Mouse (Mus musculus): ENCODE data around the gene Aunip. TPM values are rescaled to one million over a fixed set of nuclear protein-coding genes. Genes with fewer than 3 reads are reported as not detected.

The Aunip gene
- polyA plus RNA-seq, 1 experiment from 2014 or later, result 0.84 TPM

GRCm38 (mm10) chr4:134538997-134539580, 28.3 kb downstream of the Aunip start:
- Histone ChIP-seq H3K27me3 (replicated peaks; ENCODE audit: insufficient read depth, low read length) (no peaks in the 10 kb centered on the region), H3K9me3 (ENCODE audit: low read length) (no peaks in the 10 kb centered on the region), H3K36me3 (ENCODE audit: insufficient read depth, low read length) (peaks cover 6% of the 10 kb centered on the region; the same call in 1 of the 2 replicates), H3K4me2 (replicated peaks; ENCODE audit: low read depth, low read length) (no peak overlapping the region), H3K4me1 (ENCODE audit: insufficient read depth, low read depth, low read length) (no peaks in the 10 kb centered on the region), H3K4me3 (ENCODE audit: low read depth, low read length) (no peak overlapping the region), H3K9ac (replicated peaks; ENCODE audit: low read depth) (no peak overlapping the region), H3K27ac (ENCODE audit: low read length) (no peak overlapping the region)
- DNase-seq (ENCODE audit: low spot score) (no peak), ATAC-seq (no peak)
- TF ChIP-seq CTCF (IDR thresholded peaks at IDR 0.05), result no peak
- no peak for TF ChIP-seq EP300 (IDR thresholded peaks at IDR 0.05)
- 88% methylated on average over 10 of the region's 10 CpGs for WGBS

DNA sequence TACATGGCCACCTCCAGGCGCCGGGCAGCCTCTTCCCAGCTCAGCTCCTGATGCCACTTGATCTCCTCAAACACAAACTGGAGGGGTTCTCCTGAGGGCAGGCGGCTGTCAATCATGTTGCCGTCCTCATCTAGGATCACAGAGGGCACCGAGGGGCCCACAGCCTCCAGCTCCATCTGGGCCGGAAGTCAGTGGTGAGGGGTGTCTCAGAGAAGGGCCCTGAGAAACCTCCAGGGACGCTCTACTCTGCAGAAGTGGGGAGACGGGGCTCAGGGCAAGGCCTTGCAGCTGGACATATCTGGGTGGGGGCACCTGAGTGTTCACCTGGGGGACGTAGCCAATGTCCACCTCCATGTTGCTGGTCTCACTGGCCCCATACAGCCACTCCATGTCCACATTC, 31.9 kb downstream of the Aunip start:
- ATAC-seq (no peak), DNase-seq (ENCODE audit: low spot score) (no peak)
- H3K27me3 ChIP-seq (replicated peaks; ENCODE audit: insufficient read depth, low read length), result no peaks in the 10 kb centered on the region
- H3K4me1 ChIP-seq (ENCODE audit: insufficient read depth, low read depth, low read length), result peaks cover 8% of the 10 kb centered on the region; the same call in 1 of the 2 replicates
- peaks cover 10% of the 10 kb centered on the region; the same call in 1 of the 2 replicates for H3K36me3 ChIP-seq (ENCODE audit: insufficient read depth, low read length)
- H3K9ac ChIP-seq (replicated peaks; ENCODE audit: low read depth), result no peak overlapping the region
- whole genome bisulfite sequencing, result 90% methylated on average over 9 of the region's 9 CpGs
- no peak overlapping the region for H3K27ac ChIP-seq (ENCODE audit: low read length)
- TF ChIP-seq EP300 (IDR thresholded peaks at IDR 0.05), result no peak
- no peak overlapping the region for H3K4me2 ChIP-seq (replicated peaks; ENCODE audit: low read depth, low read length)
- H3K9me3 ChIP-seq (ENCODE audit: low read length), result no peaks in the 10 kb centered on the region
- no peak overlapping the region for H3K4me3 ChIP-seq (ENCODE audit: low read depth, low read length)

DNA sequence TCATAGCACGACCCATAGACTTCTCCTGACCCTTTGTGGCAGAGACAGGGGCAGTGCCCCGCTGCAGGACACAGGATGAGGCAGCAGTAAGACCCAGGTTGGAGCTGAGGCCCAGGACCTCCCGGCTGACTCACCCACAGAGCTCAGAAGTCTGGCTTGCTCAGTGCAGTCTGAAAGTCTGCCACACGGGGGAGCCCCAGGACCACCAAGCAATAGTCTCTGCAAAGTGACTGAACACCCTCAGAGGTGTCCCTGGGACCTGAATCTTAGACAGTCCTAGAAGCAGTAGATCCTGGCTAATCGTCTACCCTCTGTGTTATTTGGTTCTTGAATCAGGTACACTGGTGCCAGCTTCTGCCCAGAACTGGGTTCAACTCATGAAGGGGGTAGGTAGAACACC, 32.5 kb downstream of the Aunip start:
- Histone ChIP-seq H3K4me3 (ENCODE audit: low read depth, low read length) (no peak overlapping the region), H3K36me3 (ENCODE audit: insufficient read depth, low read length) (peaks cover 10% of the 10 kb centered on the region; the same call in 1 of the 2 replicates), H3K4me2 (replicated peaks; ENCODE audit: low read depth, low read length) (no peak overlapping the region), H3K9ac (replicated peaks; ENCODE audit: low read depth) (no peak overlapping the region), H3K4me1 (ENCODE audit: insufficient read depth, low read depth, low read length) (peaks cover 11% of the 10 kb centered on the region; the same call in 1 of the 2 replicates), H3K27ac (ENCODE audit: low read length) (no peak overlapping the region), H3K27me3 (replicated peaks; ENCODE audit: insufficient read depth, low read length) (no peaks in the 10 kb centered on the region), H3K9me3 (ENCODE audit: low read length) (no peaks in the 10 kb centered on the region)
- TF ChIP-seq CTCF (IDR thresholded peaks at IDR 0.05), result peak; percentile 98
- TF ChIP-seq EP300 (IDR thresholded peaks at IDR 0.05), result no peak
- WGBS, result 7% methylated on average over 5 of the region's 5 CpGs
- DNase-seq (ENCODE audit: low spot score) (peak; percentile 89), ATAC-seq (peak; percentile 64)

GRCm38 (mm10) chr4:134546814-134547705, 36.3 kb downstream of the Aunip start:
- TF ChIP-seq EP300 (IDR thresholded peaks at IDR 0.05) (peak; percentile 52), CTCF (IDR thresholded peaks at IDR 0.05) (no peak)
- H3K4me1 ChIP-seq (ENCODE audit: insufficient read depth, low read depth, low read length), result peaks cover 11% of the 10 kb centered on the region; the same call in 1 of the 2 replicates
- peaks cover 10% of the 10 kb centered on the region; the same call in 1 of the 2 replicates for H3K36me3 ChIP-seq (ENCODE audit: insufficient read depth, low read length)
- WGBS, result 51% methylated on average over 9 of the region's 9 CpGs
- peak overlapping the region; percentile 84 for H3K27ac ChIP-seq (ENCODE audit: low read length)
- H3K27me3 ChIP-seq (replicated peaks; ENCODE audit: insufficient read depth, low read length), result no peaks in the 10 kb centered on the region
- no peak overlapping the region for H3K9ac ChIP-seq (replicated peaks; ENCODE audit: low read depth)
- H3K9me3 ChIP-seq (ENCODE audit: low read length), result no peaks in the 10 kb centered on the region
- peak; percentile 66 for ATAC-seq
- H3K4me2 ChIP-seq (replicated peaks; ENCODE audit: low read depth, low read length), result 0 out of 2 replicates have a peak overlapping the region, but pooled peaks have one; percentile 28
- H3K4me3 ChIP-seq (ENCODE audit: low read depth, low read length), result no peak overlapping the region
- peak; percentile 84 for DNase-seq (ENCODE audit: low spot score)

DNA sequence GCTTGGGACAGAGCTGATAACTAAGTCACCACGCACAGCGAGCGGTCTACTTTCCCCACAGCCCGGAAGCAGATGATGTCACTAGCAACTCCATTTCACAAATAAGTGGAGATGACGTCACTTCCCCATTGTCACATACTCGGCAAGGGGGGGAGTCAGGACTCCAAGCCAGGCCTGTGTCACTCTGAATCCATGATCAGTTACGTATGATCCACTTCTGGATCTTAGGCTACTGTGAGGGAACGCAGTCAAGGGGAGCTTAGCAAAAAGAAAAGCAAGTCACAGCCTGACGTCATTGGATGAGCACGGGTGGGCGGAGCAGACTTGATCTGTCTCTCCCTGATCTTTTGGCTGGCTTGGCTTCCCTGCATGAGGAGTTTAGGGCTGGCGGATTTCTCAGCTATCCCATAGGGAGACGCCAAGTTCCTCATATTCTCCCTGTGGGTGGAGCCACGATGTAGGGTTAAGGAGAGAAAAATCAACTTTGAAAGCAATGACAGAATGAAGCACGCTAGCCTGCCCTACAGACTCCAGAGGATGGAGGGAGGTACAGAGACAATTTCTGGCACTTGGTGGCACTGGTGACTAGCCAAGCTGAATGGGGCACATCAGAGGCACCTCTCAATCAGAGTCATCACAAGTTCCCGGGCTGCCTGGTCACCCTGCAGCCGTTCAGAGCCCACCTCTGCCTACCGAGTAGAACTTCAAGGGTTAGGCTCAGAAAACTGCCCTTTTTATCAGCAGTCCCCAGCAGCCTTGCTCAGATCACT, 37.6 kb downstream of the Aunip start:
- H3K36me3 ChIP-seq (ENCODE audit: insufficient read depth, low read length), result 0 out of 2 replicates have a peak, but pooled peaks cover 4% of the 10 kb centered on the region
- WGBS, result 50% methylated on average over 18 of the region's 18 CpGs
- H3K27ac ChIP-seq (ENCODE audit: low read length), result peak overlapping the region; percentile 84; the same call in 1 of the 2 replicates
- H3K9me3 ChIP-seq (ENCODE audit: low read length), result no peaks in the 10 kb centered on the region
- H3K4me1 ChIP-seq (ENCODE audit: insufficient read depth, low read depth, low read length), result peaks cover 11% of the 10 kb centered on the region; the same call in 1 of the 2 replicates
- no peak overlapping the region for H3K4me2 ChIP-seq (replicated peaks; ENCODE audit: low read depth, low read length)
- no peak; the same call in 1 of the 2 replicates for TF ChIP-seq CTCF (IDR thresholded peaks at IDR 0.05)
- TF ChIP-seq EP300 (IDR thresholded peaks at IDR 0.05), result no peak
- no peaks in the 10 kb centered on the region for H3K27me3 ChIP-seq (replicated peaks; ENCODE audit: insufficient read depth, low read length)
- no peak overlapping the region for H3K4me3 ChIP-seq (ENCODE audit: low read depth, low read length)
- H3K9ac ChIP-seq (replicated peaks; ENCODE audit: low read depth), result no peak overlapping the region
- DNase-seq (ENCODE audit: low spot score) (peak; percentile 89), ATAC-seq (peak; percentile 37)

Measured in lung, postnatal 0 days (tissue).